Mouse (Mus musculus) forebrain, embryonic 11.5 days (tissue): ENCODE results near the gene Begain. TPM values are rescaled to one million over a fixed set of nuclear protein-coding genes. Genes with fewer than 3 reads are reported as not detected.

ENCODE experiments used
- ATAC-seq: fragments of 200-750 bp; cut with Nextera tagmentation; replicated peaks from 2 replicates; pipeline ENCODE4 v1.8.0; 2017; ENCODE audit warnings: moderate TSS enrichment; ENCODE audit not compliant: low FRiP score
- DNase-seq: peaks from one replicate; pipeline ENCODE4 v3.0.0-alpha.2; 2017; ENCODE audit warnings: low spot score
- H3K27ac ChIP-seq: fragments of 300-500 bp; sonication (generic); 2 replicates; pipeline ENCODE4 v1.5.1; 2014; ENCODE audit warnings: low read depth, low read length
- H3K27me3 ChIP-seq: fragments of 300-500 bp; sonication (generic); 2 replicates; pipeline ENCODE4 v1.6.1; 2014; ENCODE audit warnings: mild to moderate bottlenecking, low read length, mixed read lengths; ENCODE audit not compliant: control insufficient read depth, insufficient read depth
- H3K36me3 ChIP-seq: fragments of 300-500 bp; sonication (generic); 2 replicates; pipeline ENCODE4 v1.6.1; 2014; ENCODE audit warnings: mild to moderate bottlenecking, low read length, moderate library complexity, mixed read lengths; ENCODE audit not compliant: control insufficient read depth, insufficient read depth
- H3K4me1 ChIP-seq: fragments of 300-500 bp; sonication (generic); replicated peaks from 2 replicates; pipeline ENCODE4 v1.6.1; 2014; ENCODE audit warnings: low read length, mixed read lengths; ENCODE audit not compliant: control insufficient read depth, insufficient read depth
- H3K4me2 ChIP-seq: fragments of 300-500 bp; sonication (generic); 2 replicates; pipeline ENCODE4 v1.6.1; 2014; ENCODE audit warnings: low read depth, mild to moderate bottlenecking, low read length, moderate library complexity, mixed read lengths; ENCODE audit not compliant: severe bottlenecking
- H3K4me3 ChIP-seq: fragments of 300-500 bp; sonication (generic); 2 replicates; pipeline ENCODE4 v1.5.1; 2014; ENCODE audit warnings: low read depth, low read length
- H3K9ac ChIP-seq: fragments of 300-500 bp; sonication (generic); 2 replicates; pipeline ENCODE4 v1.6.1; 2014; ENCODE audit warnings: low read length
- H3K9me3 ChIP-seq: fragments of 300-500 bp; sonication (generic); 2 replicates; pipeline ENCODE4 v1.6.1; 2016; ENCODE audit warnings: low read length, mixed read lengths; ENCODE audit not compliant: control insufficient read depth
- WGBS: fragments of 180-500 bp; shearing (Covaris S2); extraction: QIAGEN DNeasy Blood & Tissue Kit; methylation state at CpG from one replicate; pipeline ENCODE4 v1.1.7; 2014; 5-methylcytosine and 5-hydroxymethylcytosine counted together
- polyA plus RNA-seq: library from polyadenylated mRNA; unstranded; fragments of >200 nt; fragmentation: Nextera tagmentation; extraction: Ambion mirVana; gene quantifications from 2 replicates; pipeline ENCODE4 v1.2.1, GENCODE M21; 2014

The Begain gene
- polyA plus RNA-seq, 1 experiment from 2014 or later: 6.6 TPM

DNA sequence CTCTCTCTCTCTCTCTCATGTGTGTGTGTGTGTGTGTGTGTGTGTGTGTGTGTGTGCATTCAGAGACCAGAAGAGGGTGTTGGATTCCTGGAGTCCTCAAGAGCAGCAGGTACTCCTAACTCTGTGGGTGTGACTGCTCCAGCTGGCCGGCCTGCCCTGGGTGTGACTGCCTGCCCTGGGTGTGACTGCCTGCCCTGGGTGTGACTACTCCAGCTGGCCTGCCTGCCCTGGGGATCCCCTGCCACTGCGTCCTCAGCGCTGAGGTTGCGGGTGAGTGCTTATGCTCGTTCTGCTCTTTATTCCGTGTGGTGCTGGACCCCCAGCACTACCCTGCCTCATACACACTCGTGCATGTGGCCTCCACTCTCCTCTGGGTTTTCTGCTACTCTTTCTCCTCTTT is 65.0 kb downstream of the Begain start:
- no peaks in the 10 kb centered on the region for H3K4me1 ChIP-seq
- no peak overlapping the region for H3K9ac ChIP-seq
- ATAC-seq (no peak), DNase-seq (no peak)
- no peak overlapping the region for H3K4me2 ChIP-seq
- no peaks in the 10 kb centered on the region for H3K36me3 ChIP-seq
- no peak overlapping the region for H3K27ac ChIP-seq
- H3K9me3 ChIP-seq: no peaks in the 10 kb centered on the region
- no peak overlapping the region for H3K4me3 ChIP-seq
- 68% methylated on average over 7 of the region's 7 CpGs for WGBS
- no peaks in the 10 kb centered on the region for H3K27me3 ChIP-seq

DNA sequence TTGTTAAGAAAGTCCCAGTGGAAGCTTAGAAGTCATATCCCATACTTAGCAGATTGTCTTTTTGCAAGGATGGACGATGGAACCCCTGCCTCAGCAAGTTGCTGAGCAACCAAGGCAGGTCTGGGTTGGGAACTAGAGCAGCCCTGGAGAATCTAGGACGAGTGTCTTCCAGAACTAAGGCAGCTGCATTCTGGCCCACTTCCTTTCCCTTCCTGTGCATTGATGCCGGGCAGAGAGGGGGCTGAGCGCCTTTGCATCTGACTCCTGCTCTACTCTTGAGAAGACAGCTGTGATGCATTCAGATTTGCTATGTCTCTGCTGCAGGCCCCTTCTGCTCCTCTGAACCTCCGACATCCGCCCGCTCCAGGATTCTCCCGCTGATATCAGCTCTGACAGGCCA is 70.8 kb downstream of the Begain start:
- Histone ChIP-seq H3K9me3 (no peaks in the 10 kb centered on the region), H3K4me2 (no peak overlapping the region), H3K36me3 (no peaks in the 10 kb centered on the region), H3K27ac (no peak overlapping the region), H3K27me3 (no peaks in the 10 kb centered on the region), H3K4me1 (no peaks in the 10 kb centered on the region), H3K9ac (no peak overlapping the region), H3K4me3 (no peak overlapping the region)
- WGBS: 82% methylated on average over 8 of the region's 8 CpGs
- ATAC-seq (no peak), DNase-seq (no peak)

DNA sequence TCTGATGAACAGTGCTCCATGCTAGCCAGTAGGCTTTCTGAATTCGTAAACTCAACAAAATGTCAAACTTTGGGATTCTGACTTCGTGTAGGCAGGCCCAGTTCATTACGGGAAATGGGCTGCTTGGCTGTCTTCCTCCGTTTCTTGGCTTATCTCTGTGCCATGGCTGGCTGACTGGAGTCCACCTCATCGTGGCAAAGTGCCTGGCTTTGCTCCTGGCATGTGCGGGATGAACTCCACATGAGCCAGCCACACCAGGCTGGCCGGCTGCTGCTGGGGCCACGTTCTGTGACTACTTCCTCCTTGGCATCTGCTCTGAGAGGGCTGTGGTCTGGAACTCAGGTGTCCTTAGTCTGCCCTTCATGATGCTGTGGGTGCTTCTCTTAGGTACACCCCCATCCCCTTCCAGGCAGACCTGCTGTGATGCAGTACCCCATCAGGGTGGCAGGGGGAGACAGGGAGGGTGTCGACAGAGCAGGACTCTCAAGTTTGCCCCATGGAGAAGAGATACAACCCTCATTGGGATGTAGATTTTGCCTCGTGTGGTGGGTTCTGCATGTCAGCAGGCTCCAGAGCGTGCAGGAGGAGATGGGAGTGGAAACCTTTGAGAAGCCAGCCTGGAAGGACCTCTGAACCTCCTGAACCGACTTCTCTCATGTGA is 71.9 kb downstream of the Begain start:
- no peak overlapping the region for H3K27ac ChIP-seq
- no peak for ATAC-seq
- WGBS: 81% methylated on average over 12 of the region's 12 CpGs

DNA sequence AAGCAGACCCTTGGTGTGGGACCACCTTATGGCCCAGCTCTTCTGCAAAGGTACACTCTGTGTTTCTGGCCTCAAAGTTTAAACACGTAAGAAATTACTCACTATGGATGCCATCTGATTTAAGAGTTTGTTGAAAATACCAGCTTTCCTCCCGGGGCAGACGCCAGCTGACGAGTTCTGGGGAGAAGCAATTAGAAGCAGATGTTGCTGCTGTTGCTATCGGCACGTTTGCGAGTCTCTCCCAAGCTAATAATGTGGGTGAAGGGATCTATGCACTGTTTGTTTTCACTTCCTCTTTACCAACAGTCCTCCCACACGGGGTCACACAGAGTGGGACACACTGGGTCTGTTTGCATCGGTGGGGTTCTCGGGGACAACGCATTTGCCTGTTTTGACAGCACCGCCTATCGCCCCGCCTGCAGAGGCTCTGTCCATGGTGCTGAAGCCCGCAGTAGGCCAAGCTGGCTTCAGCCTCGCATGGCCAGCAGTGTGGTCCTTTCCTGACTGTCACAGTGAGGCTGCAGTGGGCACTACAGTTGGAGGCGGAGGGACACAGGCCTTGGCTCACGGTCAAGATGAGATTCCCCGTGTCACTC is 73.5 kb downstream of the Begain start:
- ATAC-seq (no peak), DNase-seq (peak; percentile 89)
- Histone ChIP-seq H3K4me2 (no peak overlapping the region), H3K9ac (no peak overlapping the region), H3K36me3 (no peaks in the 10 kb centered on the region), H3K9me3 (no peaks in the 10 kb centered on the region), H3K4me1 (no peaks in the 10 kb centered on the region), H3K27ac (no peak overlapping the region), H3K27me3 (no peaks in the 10 kb centered on the region), H3K4me3 (no peak overlapping the region)
- WGBS: 18% methylated on average over 19 of the region's 19 CpGs

More for the DNA sequence above, 71.9 kb downstream of the Begain start:
- Histone ChIP-seq H3K9ac (no peak overlapping the region), H3K9me3 (no peaks in the 10 kb centered on the region), H3K36me3 (no peaks in the 10 kb centered on the region), H3K27me3 (no peaks in the 10 kb centered on the region), H3K4me1 (no peaks in the 10 kb centered on the region), H3K4me2 (no peak overlapping the region), H3K4me3 (no peak overlapping the region)
- DNase-seq: no peak

DNA sequence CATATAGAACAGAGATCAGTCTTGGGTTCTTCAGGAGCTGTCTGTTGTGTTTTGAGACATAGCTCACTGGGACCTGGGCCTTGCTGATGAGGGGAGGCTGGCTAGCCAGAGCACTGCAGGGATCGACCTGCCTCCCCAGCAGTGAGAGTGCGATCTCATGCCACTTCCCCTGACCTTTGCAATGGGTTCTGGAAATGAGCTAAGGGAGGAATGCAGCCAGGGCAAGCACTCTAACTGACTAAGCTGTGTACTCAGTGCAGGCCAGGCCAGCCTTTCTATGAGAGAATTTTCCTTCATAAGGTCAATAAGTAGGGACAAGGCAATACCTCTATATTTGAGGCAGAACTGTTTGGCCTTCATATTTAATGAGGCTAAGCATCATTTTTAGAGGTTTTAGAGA is 75.0 kb downstream of the Begain start:
- WGBS: 84% methylated on average over 2 of the region's 2 CpGs
- no peak overlapping the region for H3K9ac ChIP-seq
- H3K4me2 ChIP-seq: no peak overlapping the region
- no peak overlapping the region for H3K4me3 ChIP-seq
- H3K9me3 ChIP-seq: no peaks in the 10 kb centered on the region
- H3K27ac ChIP-seq: no peak overlapping the region
- ATAC-seq: no peak
- no peaks in the 10 kb centered on the region for H3K27me3 ChIP-seq
- H3K4me1 ChIP-seq: no peaks in the 10 kb centered on the region
- no peak for DNase-seq
- H3K36me3 ChIP-seq: no peaks in the 10 kb centered on the region

DNA sequence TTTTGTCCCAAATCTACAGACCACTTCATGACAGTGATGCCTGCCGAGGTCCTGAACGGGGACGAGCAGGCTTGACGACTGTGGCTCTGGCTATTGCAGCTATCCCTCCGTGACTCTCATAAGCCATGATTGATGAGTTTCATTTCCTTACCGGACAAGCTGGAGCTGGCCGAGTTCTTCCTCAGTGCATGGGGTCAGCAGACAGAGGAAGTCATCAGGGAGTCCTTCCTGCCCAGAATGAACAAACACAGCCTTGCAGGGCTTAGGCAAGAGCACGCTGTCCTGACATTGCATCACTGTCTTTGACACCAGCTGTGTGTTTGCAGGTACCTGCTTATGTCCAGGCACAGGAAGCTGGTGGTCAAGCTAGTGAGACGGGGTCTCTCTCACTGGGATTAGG is 77.6 kb downstream of the Begain start:
- H3K4me1 ChIP-seq: no peaks in the 10 kb centered on the region
- no peak overlapping the region for H3K27ac ChIP-seq
- H3K4me2 ChIP-seq: no peak overlapping the region
- DNase-seq (no peak), ATAC-seq (no peak)
- no peaks in the 10 kb centered on the region for H3K9me3 ChIP-seq
- 86% methylated on average over 9 of the region's 9 CpGs for WGBS
- H3K9ac ChIP-seq: no peak overlapping the region
- no peaks in the 10 kb centered on the region for H3K36me3 ChIP-seq
- no peaks in the 10 kb centered on the region for H3K27me3 ChIP-seq
- H3K4me3 ChIP-seq: no peak overlapping the region

DNA sequence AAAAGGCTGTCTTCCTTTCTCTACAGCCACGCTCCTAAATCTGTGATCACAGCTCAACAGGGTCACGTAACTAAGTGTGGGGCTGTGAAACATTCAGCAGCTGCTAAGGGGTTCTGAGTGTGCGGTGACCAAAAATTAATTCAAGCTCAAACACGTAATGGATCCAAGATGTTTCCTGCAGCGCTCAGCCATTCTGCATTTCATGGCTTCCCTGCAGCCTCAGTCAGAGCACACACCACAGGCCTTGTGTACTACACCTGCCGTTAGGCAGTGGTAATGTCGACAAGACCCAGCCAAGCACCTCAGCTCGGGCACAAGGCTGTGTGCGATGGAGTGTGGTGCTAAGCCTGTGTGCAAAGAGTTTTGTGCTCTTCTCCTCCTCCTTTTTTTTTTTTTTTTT is 80.6 kb downstream of the Begain start:
- 80% methylated on average over 9 of the region's 9 CpGs for WGBS
- no peak overlapping the region for H3K4me3 ChIP-seq
- H3K9ac ChIP-seq: no peak overlapping the region
- no peak overlapping the region for H3K27ac ChIP-seq
- no peaks in the 10 kb centered on the region for H3K36me3 ChIP-seq
- DNase-seq (no peak), ATAC-seq (no peak)
- H3K4me1 ChIP-seq: no peaks in the 10 kb centered on the region
- H3K4me2 ChIP-seq: no peak overlapping the region
- no peaks in the 10 kb centered on the region for H3K9me3 ChIP-seq
- H3K27me3 ChIP-seq: no peaks in the 10 kb centered on the region

DNA sequence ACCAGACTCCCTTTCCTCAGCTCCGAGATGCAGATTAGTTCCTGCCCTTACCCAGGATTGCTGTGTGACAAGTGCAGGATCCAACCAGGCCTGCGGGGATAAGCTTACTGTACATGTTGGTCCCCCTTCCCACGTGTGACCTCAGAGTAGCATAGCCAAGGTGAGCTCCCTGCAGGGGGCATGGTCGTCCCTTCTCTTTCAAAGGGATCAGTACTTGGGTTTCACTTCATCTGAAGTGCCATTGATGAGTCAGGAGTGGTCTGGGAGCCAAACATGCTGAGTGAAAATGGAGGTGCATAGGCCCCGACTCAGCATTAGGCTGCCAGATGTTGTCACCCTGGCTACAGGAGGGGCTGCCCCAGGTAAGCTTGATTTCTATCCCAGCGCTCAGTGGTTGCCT is 83.0 kb downstream of the Begain start:
- no peak for ATAC-seq
- 80% methylated on average over 6 of the region's 6 CpGs for WGBS
- no peak overlapping the region for H3K4me2 ChIP-seq
- H3K36me3 ChIP-seq: no peaks in the 10 kb centered on the region
- no peaks in the 10 kb centered on the region for H3K27me3 ChIP-seq
- H3K4me3 ChIP-seq: no peak overlapping the region
- no peak overlapping the region for H3K27ac ChIP-seq
- DNase-seq: no peak
- H3K9me3 ChIP-seq: no peaks in the 10 kb centered on the region
- no peak overlapping the region for H3K9ac ChIP-seq
- 0 out of 2 replicates have a peak, but pooled peaks cover 2% of the 10 kb centered on the region for H3K4me1 ChIP-seq

DNA sequence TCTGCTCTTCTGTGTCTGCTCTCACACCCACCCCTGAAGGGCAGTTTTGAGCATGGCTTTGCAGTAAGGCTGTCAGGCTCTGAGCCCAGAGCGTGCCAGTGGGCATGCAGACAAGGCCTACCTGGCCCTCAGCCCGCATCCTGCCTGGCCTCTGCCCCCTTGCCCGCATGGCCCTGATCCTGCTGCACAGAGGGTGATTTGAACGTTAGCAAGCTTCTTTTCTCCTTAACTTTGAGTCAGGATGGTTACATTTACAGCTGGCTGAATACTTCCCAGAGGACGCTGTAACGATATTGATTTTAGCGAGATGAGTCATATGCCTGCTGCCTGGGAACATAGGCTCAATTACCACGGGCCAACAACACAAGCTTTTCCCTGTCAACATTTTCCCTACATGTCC is 83.5 kb downstream of the Begain start:
- 84% methylated on average over 8 of the region's 8 CpGs for WGBS
- Histone ChIP-seq H3K4me2 (no peak overlapping the region), H3K4me1 (peaks cover 4% of the 10 kb centered on the region), H3K9me3 (no peaks in the 10 kb centered on the region), H3K36me3 (no peaks in the 10 kb centered on the region), H3K27me3 (no peaks in the 10 kb centered on the region), H3K27ac (no peak overlapping the region), H3K9ac (no peak overlapping the region), H3K4me3 (no peak overlapping the region)
- DNase-seq: no peak
- no peak for ATAC-seq
